Mouse (Mus musculus) splenic B cell, adult 2 months (primary cell): ENCODE results near the gene Ube2c.

ENCODE experiments used
- DNase-seq: peaks from one replicate; pipeline ENCODE4 v3.0.0-alpha.2; 2011; ENCODE audit warnings: low read depth, low spot score
- H3K27me3 ChIP-seq: 2 replicates; pipeline ENCODE4 v1.6.1; 2012; ENCODE audit warnings: mild to moderate bottlenecking, low read length, moderate library complexity, mixed read lengths; ENCODE audit not compliant: control insufficient read depth, poor library complexity, insufficient read depth, severe bottlenecking
- H3K36me3 ChIP-seq: 2 replicates; pipeline ENCODE4 v1.6.1; 2012; ENCODE audit warnings: mild to moderate bottlenecking, low read length, moderate library complexity, mixed read lengths; ENCODE audit not compliant: control insufficient read depth, poor library complexity, insufficient read depth, severe bottlenecking

Ube2c gene

DNA sequence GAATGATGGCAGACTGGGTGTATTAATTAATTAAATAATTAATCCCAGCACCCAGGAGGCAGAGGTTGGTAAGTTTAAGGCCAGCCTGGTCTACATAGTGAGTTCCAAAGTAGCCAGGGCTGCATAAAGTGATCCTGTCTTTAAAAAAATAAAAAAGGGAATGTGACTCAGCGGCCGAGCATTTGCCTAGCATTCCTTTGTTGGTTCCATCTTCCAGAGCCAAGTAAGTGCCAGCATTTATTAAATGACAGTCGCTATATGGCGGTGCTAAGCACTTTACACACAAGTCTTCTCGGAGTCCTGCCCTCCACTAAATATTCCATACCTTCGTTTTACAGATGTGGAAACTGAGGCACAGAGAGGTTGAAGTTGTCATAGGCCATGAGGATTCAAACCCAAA, 6.4 kb downstream of the Ube2c start:
- Histone ChIP-seq H3K27me3 (no peaks in the 10 kb centered on the region), H3K36me3 (no peaks in the 10 kb centered on the region)
- no peak for DNase-seq

- DNase-seq, result no peak
These were observed 7.1 kb downstream of the Ube2c start for GRCm38 (mm10) chr2:164776801-164777200.

DNA sequence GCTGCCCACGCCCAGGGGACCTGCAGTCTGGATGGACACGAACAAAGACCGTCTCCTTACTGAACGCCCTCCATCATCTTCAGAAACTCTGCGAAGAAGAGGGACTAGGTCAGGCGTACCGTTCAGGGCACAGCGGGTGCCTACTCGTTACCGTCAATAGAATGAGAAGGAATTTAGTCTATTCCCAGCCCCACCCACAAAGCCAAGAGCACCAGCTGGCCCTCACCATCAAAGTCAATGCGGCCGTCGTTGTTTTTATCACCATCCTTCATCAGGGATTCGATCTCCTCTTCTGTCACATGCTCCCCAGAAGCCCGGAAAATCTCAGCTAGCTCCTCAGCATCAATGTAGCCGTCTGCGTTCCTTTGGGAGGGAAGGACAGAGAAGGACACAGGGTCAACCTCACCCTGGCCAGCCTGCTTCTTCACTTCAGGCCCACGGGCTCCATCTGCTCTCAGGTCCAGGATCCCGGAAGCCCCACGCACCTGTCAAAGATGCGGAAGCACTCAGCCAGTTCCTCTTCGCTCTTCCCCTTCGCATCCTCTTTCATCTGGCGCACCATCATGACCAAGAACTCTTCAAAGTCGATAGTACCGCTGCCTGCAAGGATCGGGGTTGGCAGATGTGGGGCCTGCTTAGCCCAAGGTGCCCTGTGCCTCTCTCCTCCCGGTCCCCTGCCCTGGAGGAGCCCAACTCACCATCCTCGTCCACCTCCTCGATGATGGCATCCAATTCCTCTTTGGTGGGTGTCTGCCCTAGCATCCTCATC, 7.7 kb downstream of the Ube2c start:
- no peaks in the 10 kb centered on the region for H3K36me3 ChIP-seq
- H3K27me3 ChIP-seq, result no peaks in the 10 kb centered on the region
- no peak for DNase-seq

More at GRCm38 (mm10) chr2:164776801-164777200, 7.1 kb downstream of the Ube2c start:
- Histone ChIP-seq H3K36me3 (no peaks in the 10 kb centered on the region), H3K27me3 (no peaks in the 10 kb centered on the region)

GRCm38 (mm10) chr2:164778015-164778287, 8.3 kb downstream of the Ube2c start:
- Histone ChIP-seq H3K27me3 (no peaks in the 10 kb centered on the region), H3K36me3 (no peaks in the 10 kb centered on the region)
- no peak for DNase-seq

GRCm38 (mm10) chr2:164778809-164779208, 9.1 kb downstream of the Ube2c start:
- no peak for DNase-seq
- H3K27me3 ChIP-seq, result no peaks in the 10 kb centered on the region
- no peaks in the 10 kb centered on the region for H3K36me3 ChIP-seq

- H3K36me3 ChIP-seq, result no peaks in the 10 kb centered on the region
- no peaks in the 10 kb centered on the region for H3K27me3 ChIP-seq
- DNase-seq, result no peak
These were observed 9.9 kb downstream of the Ube2c start, which contains the start of gene Tnnc2 for GRCm38 (mm10) chr2:164779481-164780086. Tnnc2 (minus strand) TSS chr2:164779967.

DNA sequence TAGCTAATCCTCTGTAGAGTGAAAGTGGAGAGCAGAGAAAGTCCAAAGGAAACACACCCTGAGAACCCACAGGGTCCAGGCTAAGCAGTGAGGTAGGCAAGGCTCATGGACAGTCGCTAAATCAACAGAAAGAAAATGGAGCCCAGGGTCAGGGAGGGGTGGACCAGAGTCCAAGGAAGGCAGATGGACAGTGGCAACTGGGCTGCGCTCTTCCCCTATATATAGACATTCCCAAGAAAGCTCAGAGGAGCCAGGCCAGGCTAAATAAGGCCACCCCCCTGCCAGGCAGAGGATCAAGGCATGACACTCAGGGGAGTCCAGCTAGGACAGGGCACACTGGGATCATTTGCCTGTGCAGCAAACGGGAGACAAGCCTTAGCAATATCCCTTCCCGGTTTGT, 12.2 kb downstream of the Ube2c start:
- DNase-seq, result no peak
- H3K27me3 ChIP-seq, result no peaks in the 10 kb centered on the region
- no peaks in the 10 kb centered on the region for H3K36me3 ChIP-seq

DNA sequence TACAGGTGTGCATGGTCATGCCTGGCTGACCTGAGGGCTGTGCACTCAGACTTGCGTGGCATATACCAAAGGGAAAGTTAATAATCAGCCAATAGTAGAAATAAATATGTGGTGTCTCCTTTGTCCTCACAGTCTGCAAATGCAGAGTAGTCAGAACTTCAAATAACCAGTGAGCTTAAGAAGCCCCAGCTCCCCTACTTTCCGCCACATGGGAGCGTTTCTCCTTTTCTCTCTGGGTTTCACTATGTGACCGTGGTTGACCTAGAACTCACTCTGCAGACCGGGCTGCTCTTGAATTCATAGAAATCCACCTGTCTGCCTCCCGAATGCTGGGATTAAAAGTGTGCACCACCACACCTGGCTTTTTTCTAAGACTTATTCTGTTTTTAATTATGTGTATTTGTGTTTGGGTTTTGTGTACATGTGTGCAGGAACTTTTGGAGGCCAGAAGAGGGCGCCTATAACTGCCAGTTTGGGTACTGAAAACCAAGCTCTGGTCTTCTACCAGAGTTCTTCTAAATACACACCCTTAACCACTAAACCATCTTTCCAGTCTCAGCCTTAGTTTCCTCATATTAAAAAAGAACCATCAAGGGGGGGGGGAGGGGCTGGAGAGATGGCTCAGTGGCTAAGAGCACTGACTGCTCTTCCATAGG, 14.4 kb downstream of the Ube2c start:
- Histone ChIP-seq H3K27me3 (no peaks in the 10 kb centered on the region), H3K36me3 (no peaks in the 10 kb centered on the region; the same call in 1 of the 2 replicates)
- peak; percentile 50 for DNase-seq

GRCm38 (mm10) chr2:164784869-164785420, 15.2 kb downstream of the Ube2c start:
- no peak for DNase-seq
- no peaks in the 10 kb centered on the region; the same call in 1 of the 2 replicates for H3K36me3 ChIP-seq
- no peaks in the 10 kb centered on the region for H3K27me3 ChIP-seq

DNA sequence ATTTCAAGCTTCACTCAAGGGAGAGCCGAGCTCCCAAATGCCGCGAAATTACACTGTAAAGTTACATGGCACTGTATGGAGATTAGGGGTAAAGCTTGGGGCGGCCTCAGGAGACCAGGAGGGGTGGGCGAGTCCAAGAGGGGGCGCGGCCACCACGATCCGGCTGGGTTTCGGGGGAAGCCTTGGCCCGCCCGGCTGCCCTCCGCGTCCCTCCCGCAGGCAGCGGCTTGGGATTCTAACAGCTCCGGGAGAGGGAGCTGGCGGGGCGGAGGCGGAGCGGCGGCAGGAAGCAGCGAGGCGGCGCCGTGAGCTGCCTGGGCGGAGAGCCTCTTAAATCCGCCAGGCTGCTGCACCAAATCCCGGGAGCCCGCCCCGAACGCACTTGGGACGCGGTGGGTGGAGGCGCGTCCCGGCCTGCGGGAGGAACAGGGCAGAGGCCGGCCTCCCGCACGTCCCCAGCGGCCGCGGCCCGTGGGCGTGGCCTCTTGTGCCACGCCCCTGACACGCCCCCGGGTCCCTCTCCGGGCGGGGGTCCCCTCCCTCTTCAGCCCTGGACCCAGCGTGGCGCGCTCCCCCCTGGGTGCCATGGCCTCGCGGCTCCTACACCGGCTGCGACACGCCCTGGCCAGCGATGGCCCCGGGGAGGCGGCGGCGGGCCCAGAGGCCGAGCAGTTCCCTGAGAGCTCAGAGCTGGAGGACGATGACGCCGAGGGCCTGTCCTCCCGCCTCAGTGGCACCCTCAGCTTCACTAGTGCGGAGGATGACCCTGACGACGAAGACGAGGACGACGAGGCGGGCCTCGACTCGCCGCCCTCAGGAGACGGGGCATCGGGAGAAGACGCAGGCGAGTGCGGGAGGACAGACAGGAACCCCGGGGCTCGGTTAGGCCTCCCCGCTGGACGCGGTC, 16.0 kb downstream of the Ube2c start, which contains the start of gene Snx21:
TSS of gene Snx21 (plus strand) at position 343 of the 907 bp plus-strand sequence.
- Histone ChIP-seq H3K36me3 (no peaks in the 10 kb centered on the region; the same call in 1 of the 2 replicates), H3K27me3 (no peaks in the 10 kb centered on the region)
- peak; percentile 73 for DNase-seq

DNA sequence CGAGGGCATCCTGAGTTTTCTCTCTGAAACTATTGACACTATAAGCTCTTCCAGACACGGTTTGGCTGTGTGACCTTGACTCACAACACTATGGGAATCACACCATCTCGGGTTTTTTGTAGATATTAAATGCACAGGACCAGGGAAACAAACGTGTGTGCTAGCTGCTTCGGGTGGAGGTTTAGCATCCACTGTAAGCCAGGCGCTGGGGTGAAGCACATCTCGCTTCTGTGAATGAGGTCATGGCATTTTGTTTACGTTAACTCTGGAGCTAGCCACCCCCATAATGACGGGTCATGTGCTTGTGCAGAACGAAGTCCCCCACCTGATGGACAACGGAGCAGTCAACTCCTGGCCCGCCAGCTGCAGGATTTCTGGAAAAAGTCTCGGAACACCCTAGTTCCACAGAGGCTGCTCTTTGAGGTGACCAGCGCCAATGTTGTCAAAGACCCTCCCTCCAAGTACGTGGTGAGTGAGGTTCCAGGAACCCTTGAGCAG, 16.7 kb downstream of the Ube2c start:
- DNase-seq, result no peak
- no peaks in the 10 kb centered on the region; the same call in 1 of the 2 replicates for H3K36me3 ChIP-seq
- no peaks in the 10 kb centered on the region for H3K27me3 ChIP-seq

- no peaks in the 10 kb centered on the region; the same call in none of the 2 replicates for H3K36me3 ChIP-seq
- H3K27me3 ChIP-seq, result no peaks in the 10 kb centered on the region
- DNase-seq, result no peak
These were observed 17.3 kb downstream of the Ube2c start for GRCm38 (mm10) chr2:164787032-164787431.

DNA sequence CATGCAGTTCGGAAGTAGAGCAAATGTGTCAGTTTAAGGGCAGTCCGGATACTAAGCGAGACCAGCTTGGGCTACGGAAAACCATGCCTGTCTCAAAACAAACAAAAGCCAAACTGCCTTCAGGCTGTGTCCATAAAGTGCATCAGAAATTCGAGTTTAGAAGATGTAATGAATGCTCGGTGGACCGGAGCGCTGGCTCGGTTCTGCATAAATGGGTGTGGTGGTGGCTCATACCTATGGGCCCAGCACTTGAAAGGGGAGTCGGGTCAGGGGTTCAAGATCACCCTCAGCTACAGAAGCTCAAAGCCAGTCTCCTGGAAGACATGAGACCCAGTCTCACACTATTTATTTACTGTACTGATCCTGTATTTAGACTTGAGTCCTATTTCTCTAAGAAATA, 18.1 kb downstream of the Ube2c start:
- no peaks in the 10 kb centered on the region for H3K27me3 ChIP-seq
- no peak for DNase-seq
- H3K36me3 ChIP-seq, result no peaks in the 10 kb centered on the region; the same call in none of the 2 replicates

- DNase-seq, result no peak
- Histone ChIP-seq H3K36me3 (no peaks in the 10 kb centered on the region; the same call in none of the 2 replicates), H3K27me3 (no peaks in the 10 kb centered on the region)
These were observed 18.7 kb downstream of the Ube2c start for GRCm38 (mm10) chr2:164788411-164788810.
